Comparison of ENCODE assay signal across 9 mouse cellular contexts in the genomic region with DNA sequence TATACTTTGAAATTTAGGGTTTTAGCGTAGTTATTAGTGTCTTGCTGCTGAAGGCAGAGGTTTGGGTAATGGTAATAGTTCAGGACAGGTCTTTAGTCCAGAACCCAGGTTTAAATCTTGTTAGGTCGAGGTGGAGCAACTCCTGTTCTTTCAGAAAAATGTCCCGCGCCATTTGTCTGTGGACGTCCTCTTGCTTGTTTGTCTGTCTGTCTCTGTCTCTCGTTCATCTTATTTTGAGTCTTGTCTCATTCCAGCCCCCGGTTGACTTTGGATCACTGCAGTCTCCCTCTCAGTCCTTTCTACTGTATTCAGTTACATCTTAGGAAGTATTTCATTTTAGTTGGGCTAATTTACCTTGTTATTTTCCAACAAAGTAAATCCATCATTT. TPM values are rescaled to one million over a fixed set of nuclear protein-coding genes. Genes with fewer than 3 reads are reported as not detected.
DNase-seq lines count a peak whose midpoint lies in the region; ATAC-seq and TF ChIP-seq lines count a peak whose summit lies in the region.
"Had no signal": no experiment of that assay in that cellular context is flagged by ENCODE, and none has a peak within 500 bp of the region (broad histone marks: within the 10 kb centered on the region; RNA-seq: fewer than 3 reads in every experiment).

No protein-coding gene starts in this region.

- H3K4me3 ChIP-seq in heart, embryonic 10.5 days, result peak overlapping the region; percentile 93
- peak overlapping the region; percentile 95 for H3K4me3 ChIP-seq in heart, embryonic 16.5 days (ENCODE audit: low read length)
- H3K4me3 ChIP-seq in liver, postnatal 0 days (ENCODE audit: low read depth, low read length), result peak overlapping the region; percentile 83

- no peaks in the 10 kb centered on the region for H3K9me3 ChIP-seq in heart, embryonic 10.5 days
- no peaks in the 10 kb centered on the region for H3K9me3 ChIP-seq in heart, embryonic 16.5 days (replicated peaks; ENCODE audit: control insufficient read depth, low read length)
- no peaks in the 10 kb centered on the region for H3K9me3 ChIP-seq in liver, postnatal 0 days (ENCODE audit: low read length)

- TF ChIP-seq EP300 in liver, postnatal 0 days (IDR thresholded peaks at IDR 0.05; ENCODE audit: low read depth), result no peak

- TF ChIP-seq CTCF in liver, postnatal 0 days (IDR thresholded peaks at IDR 0.05; ENCODE audit: low read depth), result no peak

- H3K36me3 ChIP-seq in heart, embryonic 10.5 days, result peaks cover 26% of the 10 kb centered on the region
- peaks cover 10% of the 10 kb centered on the region for H3K36me3 ChIP-seq in heart, embryonic 16.5 days (ENCODE audit: control insufficient read depth, insufficient read depth)
- H3K36me3 ChIP-seq in liver, postnatal 0 days (replicated peaks; ENCODE audit: insufficient read depth, low read length), result peaks cover 6% of the 10 kb centered on the region

- H3K4me1 ChIP-seq in heart, embryonic 10.5 days, result peaks cover 5% of the 10 kb centered on the region; the same call in 1 of the 2 replicates
- peaks cover 11% of the 10 kb centered on the region for H3K4me1 ChIP-seq in heart, embryonic 16.5 days (ENCODE audit: control insufficient read depth, insufficient read depth, low read length)
- peaks cover 6% of the 10 kb centered on the region; the same call in 1 of the 2 replicates for H3K4me1 ChIP-seq in liver, postnatal 0 days (ENCODE audit: insufficient read depth)

- H3K4me2 ChIP-seq in heart, embryonic 16.5 days (ENCODE audit: low read depth, low read length), result peak overlapping the region; percentile 77
- H3K4me2 ChIP-seq in liver, postnatal 0 days (ENCODE audit: low read depth, low read length), result peak overlapping the region; percentile 71

- peak overlapping the region; percentile 94 for H3K9ac ChIP-seq in heart, embryonic 16.5 days (ENCODE audit: low read length)
- peak overlapping the region; percentile 78 for H3K9ac ChIP-seq in liver, postnatal 0 days (replicated peaks)

- H3K27ac ChIP-seq in heart, embryonic 10.5 days, result peak overlapping the region; percentile 97
- peak overlapping the region; percentile 89 for H3K27ac ChIP-seq in heart, embryonic 16.5 days (ENCODE audit: low read length)
- peak overlapping the region; percentile 90 for H3K27ac ChIP-seq in liver, postnatal 0 days (ENCODE audit: low read depth)

- no peak for DNase-seq in heart, embryonic 10.5 days (ENCODE audit: low spot score)
- no peak for DNase-seq in heart, postnatal 25 days (ENCODE audit: low spot score)
- DNase-seq in MEL-GATA-1-ER (ENCODE audit: extremely low read depth, low read depth), result peak; percentile 50
- no peak for DNase-seq in liver, postnatal 0 days
- DNase-seq in gastrocnemius, postnatal 25 days, result no peak
- DNase-seq in right cerebral cortex, adult 2 months (ENCODE audit: low spot score in 2 of 2), result no peak
- DNase-seq in left cerebral cortex, postnatal 10 days (ENCODE audit: extremely low spot score in 1 of 2, low spot score in 2 of 2), result no peak

- WGBS in heart, embryonic 10.5 days, result 2% methylated on average over 7 of the region's 7 CpGs
- WGBS in heart, embryonic 16.5 days, result under 1% methylated on average over 7 of the region's 7 CpGs
- 2% methylated on average over 7 of the region's 7 CpGs for WGBS in liver, postnatal 0 days (ENCODE audit: insufficient replicate concordance)

- H3K27me3 ChIP-seq in heart, embryonic 10.5 days (ENCODE audit: insufficient read depth, poor library complexity, severe bottlenecking), result no peaks in the 10 kb centered on the region
- no peaks in the 10 kb centered on the region for H3K27me3 ChIP-seq in heart, embryonic 16.5 days (ENCODE audit: control insufficient read depth, insufficient read depth, low read length)
- no peaks in the 10 kb centered on the region for H3K27me3 ChIP-seq in liver, postnatal 0 days (ENCODE audit: insufficient read depth, low read length)
- H3K27me3 ChIP-seq: Patski had no signal

- intact Hi-C loops in heart, postnatal 25 days (cut with DNase I), result loop anchor here (5.0 kb wide), 2 partner anchors 78 to 118 kb away; a partner anchor contains a TSS
- intact Hi-C loops in left cerebral cortex, postnatal 10 days (cut with DNase I), result no loop called here

- ATAC-seq in heart, embryonic 16.5 days (replicated peaks; ENCODE audit: extremely low read depth, insufficient read depth, low FRiP score), result no peak
- no peak for ATAC-seq in liver, postnatal 0 days

RNA-seq across cellular contexts. Expression of a gene that starts 0.8 kb away (rescaled TPM):
- 30.1 and 32.8 TPM in 2 replicates for polyA plus RNA-seq in heart, embryonic 10.5 days (2016; fragmentation: Nextera tagmentation; extraction: Ambion mirVana)
- total RNA-seq in heart, postnatal 25 days (2021), result 10 to 100 TPM; 40.8 to 43.6 TPM
- polyA plus RNA-seq in heart, embryonic 16.5 days (2015; fragmentation: Nextera tagmentation; extraction: Ambion mirVana), result 30.6 and 32.1 TPM in 2 replicates
- polyA plus RNA-seq in liver, postnatal 0 days (2015; fragmentation: Nextera tagmentation; extraction: Ambion mirVana), result 7.9 and 9.4 TPM in 2 replicates
- 10 to 100 TPM; 33.8 to 39.3 TPM for total RNA-seq in gastrocnemius, postnatal 25 days (2021)
- 10 to 100 TPM; 34.1 to 36.0 TPM for total RNA-seq in left cerebral cortex, postnatal 10 days (2021)

RNA-seq across cellular contexts. Expression of a gene that starts 32.3 kb away (rescaled TPM):
- not detected in 2 replicates for polyA plus RNA-seq in heart, embryonic 10.5 days (2016; fragmentation: Nextera tagmentation; extraction: Ambion mirVana)
- not detected for total RNA-seq in heart, postnatal 25 days (2021)
- polyA plus RNA-seq in heart, embryonic 16.5 days (2015; fragmentation: Nextera tagmentation; extraction: Ambion mirVana), result not detected in 2 replicates
- polyA plus RNA-seq in liver, postnatal 0 days (2015; fragmentation: Nextera tagmentation; extraction: Ambion mirVana), result not detected in 2 replicates
- total RNA-seq in gastrocnemius, postnatal 25 days (2021), result not detected
- total RNA-seq in left cerebral cortex, postnatal 10 days (2021), result not detected
- polyA plus RNA-seq: Patski had no signal
